Mouse (Mus musculus) frontal cortex, postnatal 36 days (tissue): ENCODE measurements around the gene Gpr18.

Experiments used
- DNase-seq, 2 experiments: peaks; one replicate each; pipeline ENCODE4 v3.0.0; 2022; ENCODE audit warnings: low spot score in 2 of 2

The Gpr18 gene

GRCm38 (mm10) chr14:121922016-121922415, 6.4 kb upstream of the Gpr18 start:
- DNase-seq, result no peak

- DNase-seq, result no peak
These were observed 5.0 kb upstream of the Gpr18 start for GRCm38 (mm10) chr14:121920511-121921124.

GRCm38 (mm10) chr14:121919752-121920151, 4.2 kb upstream of the Gpr18 start:
- DNase-seq, result peak in 1 of 2 experiments; percentile 22

- no peak for DNase-seq
These were observed 2.7 kb upstream of the Gpr18 start for GRCm38 (mm10) chr14:121918266-121918665.

- no peak for DNase-seq
These were observed 922 bp upstream of the Gpr18 start for GRCm38 (mm10) chr14:121916311-121917094.

GRCm38 (mm10) chr14:121915143-121915542, 438 bp downstream of the Gpr18 start:
- no peak for DNase-seq

GRCm38 (mm10) chr14:121912501-121912900, 3.1 kb downstream of the Gpr18 start:
- DNase-seq, result no peak

- no peak for DNase-seq
These were observed 5.7 kb downstream of the Gpr18 start for GRCm38 (mm10) chr14:121909868-121910267.

- DNase-seq, result no peak
These were observed 8.4 kb downstream of the Gpr18 start for GRCm38 (mm10) chr14:121906992-121907681.

- DNase-seq, result no peak
These were observed 9.1 kb downstream of the Gpr18 start for GRCm38 (mm10) chr14:121906341-121906991.

GRCm38 (mm10) chr14:121904754-121905153, 10.8 kb downstream of the Gpr18 start:
- DNase-seq, result no peak

GRCm38 (mm10) chr14:121903381-121903876, 12.2 kb downstream of the Gpr18 start:
- DNase-seq, result no peak

GRCm38 (mm10) chr14:121901511-121901910, 14.1 kb downstream of the Gpr18 start:
- DNase-seq, result no peak

GRCm38 (mm10) chr14:121899071-121899470, 16.5 kb downstream of the Gpr18 start:
- DNase-seq, result no peak

GRCm38 (mm10) chr14:121898509-121898908, 17.1 kb downstream of the Gpr18 start:
- DNase-seq, result no peak

GRCm38 (mm10) chr14:121897773-121898172, 17.8 kb downstream of the Gpr18 start:
- DNase-seq, result no peak

GRCm38 (mm10) chr14:121896126-121897090, 19.2 kb downstream of the Gpr18 start:
- no peak for DNase-seq

GRCm38 (mm10) chr14:121895316-121895715, 20.3 kb downstream of the Gpr18 start:
- no peak for DNase-seq

GRCm38 (mm10) chr14:121894511-121895135, 21.0 kb downstream of the Gpr18 start:
- no peak for DNase-seq

GRCm38 (mm10) chr14:121893747-121894146, 21.8 kb downstream of the Gpr18 start:
- DNase-seq, result no peak
